Mouse (Mus musculus) 3134 (cell line): Measurements from ENCODE around the gene Nos1ap.

Experiments
- DNase-seq: peaks from one replicate; pipeline ENCODE4 v3.0.0-alpha.2; 2011; ENCODE audit warnings: low spot score; ENCODE audit not compliant: insufficient read length; ENCODE audit errors: extremely low read depth

The Nos1ap gene

GRCm38 (mm10) chr1:170548192-170548795 is 41.4 kb downstream of the Nos1ap start:
- no peak for DNase-seq

GRCm38 (mm10) chr1:170546297-170546696 is 43.4 kb downstream of the Nos1ap start:
- DNase-seq = no peak

- no peak for DNase-seq
These were observed 44.4 kb downstream of the Nos1ap start for GRCm38 (mm10) chr1:170545286-170545685.

GRCm38 (mm10) chr1:170539507-170539906 is 50.2 kb downstream of the Nos1ap start:
- no peak for DNase-seq

- no peak for DNase-seq
These were observed 51.1 kb downstream of the Nos1ap start for GRCm38 (mm10) chr1:170538481-170539061.

GRCm38 (mm10) chr1:170536344-170536743 is 53.3 kb downstream of the Nos1ap start:
- DNase-seq = no peak

- no peak for DNase-seq
These were observed 54.4 kb downstream of the Nos1ap start for GRCm38 (mm10) chr1:170535221-170535620.

GRCm38 (mm10) chr1:170531286-170531685 is 58.4 kb downstream of the Nos1ap start:
- no peak for DNase-seq

- DNase-seq = no peak
These were observed 59.2 kb downstream of the Nos1ap start for GRCm38 (mm10) chr1:170530456-170530855.

GRCm38 (mm10) chr1:170522891-170523290 is 66.8 kb downstream of the Nos1ap start:
- no peak for DNase-seq

- DNase-seq = no peak
These were observed 68.0 kb downstream of the Nos1ap start for GRCm38 (mm10) chr1:170521520-170522205.

- no peak for DNase-seq
These were observed 69.5 kb downstream of the Nos1ap start for GRCm38 (mm10) chr1:170520206-170520605.

GRCm38 (mm10) chr1:170519631-170520030 is 70.0 kb downstream of the Nos1ap start:
- no peak for DNase-seq

GRCm38 (mm10) chr1:170516182-170516581 is 73.5 kb downstream of the Nos1ap start:
- no peak for DNase-seq

- DNase-seq = no peak
These were observed 74.2 kb downstream of the Nos1ap start for GRCm38 (mm10) chr1:170515455-170515854.

- DNase-seq = no peak
These were observed 75.4 kb downstream of the Nos1ap start for GRCm38 (mm10) chr1:170514226-170514625.

- DNase-seq = no peak
These were observed 77.1 kb downstream of the Nos1ap start for GRCm38 (mm10) chr1:170512429-170513097.

GRCm38 (mm10) chr1:170510595-170511240 is 78.9 kb downstream of the Nos1ap start:
- no peak for DNase-seq

- DNase-seq = no peak
These were observed 83.4 kb downstream of the Nos1ap start for GRCm38 (mm10) chr1:170506309-170506708.

- DNase-seq = no peak
These were observed 84.6 kb downstream of the Nos1ap start for GRCm38 (mm10) chr1:170505107-170505506.

GRCm38 (mm10) chr1:170504378-170504777 is 85.3 kb downstream of the Nos1ap start:
- DNase-seq = no peak
